Mouse (Mus musculus): ENCODE measurements around the gene Kcnj16.

The Kcnj16 gene

GRCm38 (mm10) chr11:111057435-111057834 lies 89.6 kb downstream of the Kcnj16 start:
- no peak for DNase-seq

GRCm38 (mm10) chr11:111059440-111059839 lies 91.6 kb downstream of the Kcnj16 start:
- no peak for DNase-seq

GRCm38 (mm10) chr11:111060216-111060615 lies 92.4 kb downstream of the Kcnj16 start:
- no peak for DNase-seq

- peak; percentile 77 for DNase-seq
Measured at GRCm38 (mm10) chr11:111064751-111065527, 97.1 kb downstream of the Kcnj16 start.

GRCm38 (mm10) chr11:111065635-111066298 lies 97.9 kb downstream of the Kcnj16 start, which contains the start of gene Kcnj2:
Kcnj2 (plus strand) TSS chr11:111066164.
- DNase-seq = peak; percentile 96

- no peak for DNase-seq
Measured at GRCm38 (mm10) chr11:111066299-111066691, 98.5 kb downstream of the Kcnj16 start.

- no peak for DNase-seq
Measured at GRCm38 (mm10) chr11:111067787-111068186, 100.0 kb downstream of the Kcnj16 start.

GRCm38 (mm10) chr11:111070460-111070859 lies 102.6 kb downstream of the Kcnj16 start:
- peak; percentile 19 for DNase-seq

- no peak for DNase-seq
Measured at GRCm38 (mm10) chr11:111074131-111074530, 106.3 kb downstream of the Kcnj16 start.
